Mouse (Mus musculus): Measurements from ENCODE around the gene Tef. TPM values are rescaled to one million over a fixed set of nuclear protein-coding genes. Genes with fewer than 3 reads are reported as not detected.

Tef gene
- polyA plus RNA-seq, 1 experiment from 2014 or later: 17.3 TPM

- peaks cover 19% of the 10 kb centered on the region; the same call in 1 of the 2 replicates for H3K4me1 ChIP-seq
- H3K9me3 ChIP-seq: no peaks in the 10 kb centered on the region
- no peak for DNase-seq (ENCODE audit: low spot score)
- H3K36me3 ChIP-seq: peaks cover 97% of the 10 kb centered on the region
- H3K27ac ChIP-seq: no peak overlapping the region
- no peak overlapping the region for H3K4me3 ChIP-seq
- 76% methylated on average over 15 of the region's 15 CpGs for WGBS
- H3K27me3 ChIP-seq (ENCODE audit: insufficient read depth, poor library complexity, severe bottlenecking): no peaks in the 10 kb centered on the region
Measured at GRCm38 (mm10) chr15:81774505-81775171, 27.6 kb upstream of the Tef start.

- no peak overlapping the region for H3K4me3 ChIP-seq
- 77% methylated on average over 11 of the region's 11 CpGs for WGBS
- no peaks in the 10 kb centered on the region for H3K27me3 ChIP-seq (ENCODE audit: insufficient read depth, poor library complexity, severe bottlenecking)
- peaks cover 19% of the 10 kb centered on the region; the same call in 1 of the 2 replicates for H3K4me1 ChIP-seq
- H3K36me3 ChIP-seq: peaks cover 100% of the 10 kb centered on the region
- H3K9me3 ChIP-seq: no peaks in the 10 kb centered on the region
- no peak overlapping the region for H3K27ac ChIP-seq
- DNase-seq (ENCODE audit: low spot score): no peak
Measured at GRCm38 (mm10) chr15:81776631-81777422, 25.4 kb upstream of the Tef start.

GRCm38 (mm10) chr15:81781816-81782215 lies 20.4 kb upstream of the Tef start:
- 82% methylated on average over 7 of the region's 7 CpGs for WGBS

GRCm38 (mm10) chr15:81784762-81785161 lies 17.5 kb upstream of the Tef start:
- H3K27me3 ChIP-seq (ENCODE audit: insufficient read depth, poor library complexity, severe bottlenecking): no peaks in the 10 kb centered on the region
- H3K9me3 ChIP-seq: no peaks in the 10 kb centered on the region
- DNase-seq (ENCODE audit: low spot score): peak; percentile 68
- WGBS: 76% methylated on average over 5 of the region's 5 CpGs
- no peak overlapping the region for H3K27ac ChIP-seq
- H3K36me3 ChIP-seq: peaks cover 90% of the 10 kb centered on the region
- no peak overlapping the region for H3K4me3 ChIP-seq
- no peaks in the 10 kb centered on the region for H3K4me1 ChIP-seq

More at GRCm38 (mm10) chr15:81781816-81782215, 20.4 kb upstream of the Tef start:
- peaks cover 7% of the 10 kb centered on the region; the same call in 1 of the 2 replicates for H3K4me1 ChIP-seq
- H3K4me3 ChIP-seq: no peak overlapping the region
- H3K9me3 ChIP-seq: no peaks in the 10 kb centered on the region
- H3K27ac ChIP-seq: no peak overlapping the region
- DNase-seq (ENCODE audit: low spot score): no peak
- no peaks in the 10 kb centered on the region for H3K27me3 ChIP-seq (ENCODE audit: insufficient read depth, poor library complexity, severe bottlenecking)
- peaks cover 93% of the 10 kb centered on the region for H3K36me3 ChIP-seq

- Histone ChIP-seq H3K4me3 (no peak overlapping the region), H3K4me1 (no peaks in the 10 kb centered on the region), H3K27me3 (ENCODE audit: insufficient read depth, poor library complexity, severe bottlenecking) (no peaks in the 10 kb centered on the region), H3K9me3 (no peaks in the 10 kb centered on the region), H3K36me3 (peaks cover 90% of the 10 kb centered on the region), H3K27ac (no peak overlapping the region)
- 95% methylated on average over 8 of the region's 8 CpGs for WGBS
- DNase-seq (ENCODE audit: low spot score): no peak
Measured at GRCm38 (mm10) chr15:81785701-81786100, 16.5 kb upstream of the Tef start.

GRCm38 (mm10) chr15:81787525-81787924 lies 14.7 kb upstream of the Tef start:
- WGBS: 90% methylated on average over 13 of the region's 13 CpGs
- Histone ChIP-seq H3K27me3 (ENCODE audit: insufficient read depth, poor library complexity, severe bottlenecking) (no peaks in the 10 kb centered on the region), H3K9me3 (no peaks in the 10 kb centered on the region), H3K36me3 (peaks cover 90% of the 10 kb centered on the region), H3K4me3 (no peak overlapping the region), H3K4me1 (no peaks in the 10 kb centered on the region), H3K27ac (no peak overlapping the region)
- peak; percentile 68 for DNase-seq (ENCODE audit: low spot score)

GRCm38 (mm10) chr15:81792444-81792843 lies 9.8 kb upstream of the Tef start:
- Histone ChIP-seq H3K9me3 (no peaks in the 10 kb centered on the region), H3K4me1 (no peaks in the 10 kb centered on the region), H3K27ac (no peak overlapping the region), H3K36me3 (peaks cover 78% of the 10 kb centered on the region), H3K27me3 (ENCODE audit: insufficient read depth, poor library complexity, severe bottlenecking) (no peaks in the 10 kb centered on the region), H3K4me3 (no peak overlapping the region)
- no peak for DNase-seq (ENCODE audit: low spot score)
- WGBS: 82% methylated on average over 9 of the region's 9 CpGs

GRCm38 (mm10) chr15:81796228-81796627 lies 6.0 kb upstream of the Tef start:
- no peak overlapping the region for H3K27ac ChIP-seq
- no peak overlapping the region for H3K4me3 ChIP-seq
- H3K36me3 ChIP-seq: peaks cover 43% of the 10 kb centered on the region
- WGBS: 77% methylated on average over 3 of the region's 3 CpGs
- H3K9me3 ChIP-seq: no peaks in the 10 kb centered on the region
- no peaks in the 10 kb centered on the region for H3K4me1 ChIP-seq
- no peaks in the 10 kb centered on the region for H3K27me3 ChIP-seq (ENCODE audit: insufficient read depth, poor library complexity, severe bottlenecking)
- DNase-seq (ENCODE audit: low spot score): no peak

- no peaks in the 10 kb centered on the region for H3K9me3 ChIP-seq
- peaks cover 27% of the 10 kb centered on the region for H3K36me3 ChIP-seq
- H3K27me3 ChIP-seq (ENCODE audit: insufficient read depth, poor library complexity, severe bottlenecking): no peaks in the 10 kb centered on the region
- 85% methylated on average over 6 of the region's 6 CpGs for WGBS
- no peak overlapping the region for H3K4me3 ChIP-seq
- no peak overlapping the region for H3K27ac ChIP-seq
- no peak for DNase-seq (ENCODE audit: low spot score)
- peaks cover 14% of the 10 kb centered on the region for H3K4me1 ChIP-seq
Measured at GRCm38 (mm10) chr15:81797861-81798260, 4.4 kb upstream of the Tef start.

- DNase-seq (ENCODE audit: low spot score): no peak
- H3K27me3 ChIP-seq (ENCODE audit: insufficient read depth, poor library complexity, severe bottlenecking): 0 out of 2 replicates have a peak, but pooled peaks cover under 1% of the 10 kb centered on the region
- H3K36me3 ChIP-seq: peaks cover 21% of the 10 kb centered on the region
- WGBS: 83% methylated on average over 4 of the region's 4 CpGs
- H3K4me1 ChIP-seq: peaks cover 20% of the 10 kb centered on the region
- no peaks in the 10 kb centered on the region for H3K9me3 ChIP-seq
- no peak overlapping the region for H3K27ac ChIP-seq
- H3K4me3 ChIP-seq: no peak overlapping the region
Measured at GRCm38 (mm10) chr15:81798421-81798820, 3.8 kb upstream of the Tef start.

- Histone ChIP-seq H3K27ac (no peak overlapping the region), H3K36me3 (peaks cover 4% of the 10 kb centered on the region; the same call in 1 of the 2 replicates), H3K4me1 (peaks cover 38% of the 10 kb centered on the region), H3K27me3 (ENCODE audit: insufficient read depth, poor library complexity, severe bottlenecking) (peaks cover 9% of the 10 kb centered on the region), H3K9me3 (no peaks in the 10 kb centered on the region), H3K4me3 (no peak overlapping the region)
- no peak for DNase-seq (ENCODE audit: low spot score)
- WGBS: 73% methylated on average over 3 of the region's 3 CpGs
Measured at GRCm38 (mm10) chr15:81800391-81800790, 1.8 kb upstream of the Tef start.

- WGBS: 12% methylated on average over 8 of the region's 8 CpGs
- Histone ChIP-seq H3K27me3 (ENCODE audit: insufficient read depth, poor library complexity, severe bottlenecking) (peaks cover 9% of the 10 kb centered on the region), H3K27ac (peak overlapping the region; percentile 69), H3K9me3 (no peaks in the 10 kb centered on the region), H3K4me3 (peak overlapping the region; percentile 46), H3K36me3 (no peaks in the 10 kb centered on the region), H3K4me1 (peaks cover 49% of the 10 kb centered on the region)
- peak; percentile 77 for DNase-seq (ENCODE audit: low spot score)
Measured at GRCm38 (mm10) chr15:81802941-81803351, 725 bp downstream of the Tef start.

- Histone ChIP-seq H3K36me3 (no peaks in the 10 kb centered on the region), H3K4me1 (peaks cover 49% of the 10 kb centered on the region), H3K27ac (0 out of 2 replicates have a peak overlapping the region, but pooled peaks have one; percentile 69), H3K27me3 (ENCODE audit: insufficient read depth, poor library complexity, severe bottlenecking) (peaks cover 9% of the 10 kb centered on the region), H3K9me3 (no peaks in the 10 kb centered on the region), H3K4me3 (peak overlapping the region; percentile 46; the same call in 1 of the 2 replicates)
- DNase-seq (ENCODE audit: low spot score): no peak
- WGBS: 48% methylated on average over 4 of the region's 4 CpGs
Measured at GRCm38 (mm10) chr15:81803425-81803951, 1.3 kb downstream of the Tef start.

All from heart, embryonic 10.5 days (tissue).